Mouse (Mus musculus): ENCODE data around the gene Per1. TPM values are rescaled to one million over a fixed set of nuclear protein-coding genes. Genes with fewer than 3 reads are reported as not detected.
A peak's percentile ranks its signal among the peaks of the same experiment; 100 is the strongest.

Gene Per1
- total and polyA plus RNA-seq, 3 experiments: 8.9 to 55.5 (median 40.6) TPM

DNA sequence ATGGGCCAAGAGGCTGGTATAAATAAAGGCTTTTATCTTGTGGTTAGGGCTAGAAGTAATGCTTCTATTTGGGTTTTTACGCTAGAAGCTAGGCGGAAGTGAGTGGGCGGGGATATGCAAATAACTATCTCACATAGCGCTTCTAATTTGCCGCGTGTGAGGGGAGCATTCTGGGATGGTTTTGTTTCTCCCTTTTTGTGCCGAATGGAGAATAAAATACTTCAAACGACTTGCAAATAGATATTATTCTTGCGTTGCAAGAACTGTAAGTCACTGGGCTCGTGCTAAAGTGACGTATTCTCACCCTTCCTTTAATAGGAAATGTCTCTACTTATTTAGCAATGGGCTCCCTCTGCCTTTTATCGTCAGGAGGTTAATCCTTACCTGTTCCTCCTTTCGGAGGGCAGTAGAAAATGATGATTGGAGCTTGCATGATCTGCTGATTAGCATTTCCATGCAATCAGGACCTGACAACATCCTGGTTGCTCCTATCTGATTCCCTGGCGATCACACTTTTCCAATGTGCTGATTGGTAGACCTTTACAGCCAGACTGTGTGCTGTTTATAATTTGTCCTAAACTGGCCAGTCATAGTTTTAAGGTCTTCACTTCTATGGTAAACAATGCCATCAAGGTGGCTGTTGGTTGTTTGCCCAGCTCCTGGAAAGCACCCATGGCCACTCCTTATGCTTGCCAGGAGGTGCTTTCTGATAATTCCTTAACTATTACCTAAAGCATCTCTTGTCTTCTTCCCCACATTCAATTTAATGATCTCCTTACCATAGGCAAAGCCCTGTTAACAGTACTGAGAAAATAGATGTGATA, 21.7 kb upstream of the Per1 start:
- H3K27me3 ChIP-seq (ENCODE audit: insufficient read depth, low read length): 0 out of 2 replicates have a peak, but pooled peaks cover 3% of the 10 kb centered on the region
- TF ChIP-seq POLR2AphosphoS5 (IDR thresholded peaks at IDR 0.05; ENCODE audit: insufficient replicate concordance, low read depth, low read length) (peak; percentile 100), CTCF (IDR thresholded peaks at IDR 0.05; ENCODE audit: low read depth, low read length) (no peak), TAL1 (conservative IDR thresholded peaks at IDR 0.05; ENCODE audit: low read depth, low read length) (no peak), GATA2 (IDR thresholded peaks at IDR 0.05; ENCODE audit: borderline replicate concordance, low read depth, low read length) (0 out of 2 replicates have a peak, but pooled peaks have one; percentile 58), GATA1 (IDR thresholded peaks at IDR 0.05; ENCODE audit: borderline replicate concordance, low read length) (no peak)
- peak; percentile 82 for DNase-seq (ENCODE audit: low spot score)
- ATAC-seq (ENCODE audit: extremely low read depth, insufficient number of reproducible peaks, low FRiP score, poor library complexity, severe bottlenecking): peak; percentile 79
- no peaks in the 10 kb centered on the region for H3K36me3 ChIP-seq (replicated peaks)
- H3K9me3 ChIP-seq (replicated peaks): no peaks in the 10 kb centered on the region
- H3K4me3 ChIP-seq (ENCODE audit: low read depth, low read length): no peak overlapping the region
- peaks cover 59% of the 10 kb centered on the region for H3K4me1 ChIP-seq (ENCODE audit: insufficient read depth, low read depth, low read length)

DNA sequence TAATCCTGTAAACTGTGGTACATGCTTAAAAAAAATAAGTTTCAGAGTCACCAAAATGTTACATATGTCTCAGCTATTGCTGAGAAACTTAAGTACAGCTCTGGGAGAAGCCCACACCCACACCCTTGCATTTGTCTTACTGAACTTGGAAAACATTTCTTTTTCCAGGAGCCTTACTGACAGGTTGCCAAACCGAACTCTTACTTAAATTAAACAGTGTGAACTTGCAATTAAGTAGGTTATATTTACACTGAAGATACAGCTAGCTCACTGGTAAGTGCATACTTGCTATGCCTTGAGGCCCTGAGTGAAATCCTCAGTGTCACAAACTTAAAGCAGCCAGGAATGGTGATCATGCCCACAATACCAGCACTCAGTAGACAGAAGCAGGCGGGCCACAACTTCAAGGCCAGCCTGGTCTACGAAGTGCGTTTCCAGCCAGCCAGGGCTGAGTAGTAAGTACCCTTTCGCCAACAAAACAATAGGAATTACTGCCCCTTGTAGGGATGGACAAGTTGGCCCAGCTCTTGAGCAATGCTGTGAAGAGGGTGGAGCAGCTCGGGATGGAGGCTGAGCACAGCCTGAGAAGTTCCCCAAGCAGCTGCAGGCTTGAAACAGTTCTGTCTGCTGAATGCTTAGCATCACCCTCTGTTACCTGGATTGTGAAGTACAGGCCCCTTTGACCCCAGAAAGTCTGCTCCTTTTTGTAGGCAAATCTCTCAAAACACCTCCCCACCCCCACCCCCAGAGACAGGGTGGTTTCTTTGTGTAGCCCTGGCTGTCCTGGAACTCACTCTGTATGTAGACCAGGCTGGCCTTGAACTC, 20.9 kb upstream of the Per1 start:
- DNase-seq (ENCODE audit: low spot score) (no peak), ATAC-seq (ENCODE audit: extremely low read depth, insufficient number of reproducible peaks, low FRiP score, poor library complexity, severe bottlenecking) (no peak)
- no peak for TF ChIP-seq CTCF (IDR thresholded peaks at IDR 0.05; ENCODE audit: low read depth, low read length)
- peak; percentile 14; the same call in 1 of the 2 replicates for TF ChIP-seq POLR2AphosphoS5 (IDR thresholded peaks at IDR 0.05; ENCODE audit: insufficient replicate concordance, low read depth, low read length)
- H3K4me1 ChIP-seq (ENCODE audit: insufficient read depth, low read depth, low read length): peaks cover 63% of the 10 kb centered on the region
- H3K9me3 ChIP-seq (replicated peaks): no peaks in the 10 kb centered on the region
- H3K27me3 ChIP-seq (ENCODE audit: insufficient read depth, low read length): 0 out of 2 replicates have a peak, but pooled peaks cover 3% of the 10 kb centered on the region
- no peaks in the 10 kb centered on the region for H3K36me3 ChIP-seq (replicated peaks)
- H3K4me3 ChIP-seq (ENCODE audit: low read depth, low read length): no peak overlapping the region; the same call in 1 of the 2 replicates

DNA sequence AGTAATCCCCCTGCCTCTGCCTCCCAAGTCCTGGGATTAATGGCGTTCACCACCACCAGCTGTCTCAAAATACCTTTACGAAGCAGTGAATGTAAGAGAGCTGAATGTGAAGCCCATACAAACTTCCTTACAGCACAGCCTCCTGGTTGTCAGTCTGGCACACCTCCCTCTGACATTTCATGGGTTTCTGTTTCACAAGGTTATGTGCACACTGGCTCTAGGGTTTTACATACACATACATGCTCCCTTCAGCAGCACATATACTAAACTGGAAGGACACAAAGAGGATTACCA, 20.3 kb upstream of the Per1 start:
- no peak for TF ChIP-seq POLR2AphosphoS5 (IDR thresholded peaks at IDR 0.05; ENCODE audit: insufficient replicate concordance, low read depth, low read length)
- TF ChIP-seq CTCF (IDR thresholded peaks at IDR 0.05; ENCODE audit: low read depth, low read length): no peak
- TF ChIP-seq GATA2 (IDR thresholded peaks at IDR 0.05; ENCODE audit: borderline replicate concordance, low read depth, low read length): no peak
- TF ChIP-seq GATA1 (IDR thresholded peaks at IDR 0.05; ENCODE audit: borderline replicate concordance, low read length): no peak

DNA sequence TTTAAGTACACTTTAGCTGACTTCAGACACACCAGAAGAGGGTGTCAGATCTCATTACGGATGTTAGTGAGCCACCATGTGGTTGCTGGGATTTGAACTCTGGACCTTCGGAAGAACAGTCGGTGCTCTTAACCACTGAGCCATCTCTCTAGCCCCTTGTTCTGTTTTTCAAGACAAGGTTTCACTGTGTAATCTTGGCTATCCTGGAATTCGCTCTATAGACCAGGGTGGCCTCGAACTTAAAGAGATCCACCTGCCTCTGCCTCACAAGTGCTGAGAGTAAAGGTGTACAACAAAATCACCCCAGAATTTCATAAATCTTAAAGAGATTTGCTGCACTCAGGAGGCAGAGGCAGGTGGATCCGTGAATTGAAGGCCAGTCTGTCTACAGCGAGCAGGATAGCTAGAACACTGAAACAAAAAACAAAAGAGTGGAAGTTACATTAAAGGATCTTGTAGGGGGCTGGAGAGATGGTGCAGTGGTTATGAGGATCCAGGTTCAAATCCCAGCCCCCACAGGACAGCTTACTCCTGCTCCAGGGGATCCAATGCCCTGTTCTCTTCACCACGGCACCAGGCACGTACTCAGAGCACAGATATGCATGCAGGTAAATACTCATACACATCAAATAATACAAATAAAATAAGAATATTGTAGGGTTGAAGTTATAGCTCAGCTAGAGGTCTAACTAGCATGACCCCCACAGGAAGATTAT, 19.1 kb upstream of the Per1 start:
- Histone ChIP-seq H3K4me1 (ENCODE audit: insufficient read depth, low read depth, low read length) (peaks cover 58% of the 10 kb centered on the region), H3K36me3 (replicated peaks) (no peaks in the 10 kb centered on the region), H3K4me3 (ENCODE audit: low read depth, low read length) (no peak overlapping the region), H3K27me3 (ENCODE audit: insufficient read depth, low read length) (0 out of 2 replicates have a peak, but pooled peaks cover 3% of the 10 kb centered on the region), H3K9me3 (replicated peaks) (no peaks in the 10 kb centered on the region)
- DNase-seq (ENCODE audit: low spot score): no peak
- ATAC-seq (ENCODE audit: extremely low read depth, insufficient number of reproducible peaks, low FRiP score, poor library complexity, severe bottlenecking): no peak
- no peak for TF ChIP-seq POLR2AphosphoS5 (IDR thresholded peaks at IDR 0.05; ENCODE audit: insufficient replicate concordance, low read depth, low read length)
- no peak for TF ChIP-seq GATA2 (IDR thresholded peaks at IDR 0.05; ENCODE audit: borderline replicate concordance, low read depth, low read length)
- TF ChIP-seq GATA1 (IDR thresholded peaks at IDR 0.05; ENCODE audit: borderline replicate concordance, low read length): no peak
- no peak for TF ChIP-seq TAL1 (conservative IDR thresholded peaks at IDR 0.05; ENCODE audit: low read depth, low read length)
- TF ChIP-seq CTCF (IDR thresholded peaks at IDR 0.05; ENCODE audit: low read depth, low read length): no peak

More for the DNA sequence above, 20.3 kb upstream of the Per1 start:
- Histone ChIP-seq H3K9me3 (replicated peaks) (no peaks in the 10 kb centered on the region), H3K4me3 (ENCODE audit: low read depth, low read length) (no peak overlapping the region), H3K27me3 (ENCODE audit: insufficient read depth, low read length) (0 out of 2 replicates have a peak, but pooled peaks cover 3% of the 10 kb centered on the region), H3K36me3 (replicated peaks) (no peaks in the 10 kb centered on the region), H3K4me1 (ENCODE audit: insufficient read depth, low read depth, low read length) (peaks cover 61% of the 10 kb centered on the region)
- DNase-seq (ENCODE audit: low spot score) (no peak), ATAC-seq (ENCODE audit: extremely low read depth, insufficient number of reproducible peaks, low FRiP score, poor library complexity, severe bottlenecking) (no peak)

DNA sequence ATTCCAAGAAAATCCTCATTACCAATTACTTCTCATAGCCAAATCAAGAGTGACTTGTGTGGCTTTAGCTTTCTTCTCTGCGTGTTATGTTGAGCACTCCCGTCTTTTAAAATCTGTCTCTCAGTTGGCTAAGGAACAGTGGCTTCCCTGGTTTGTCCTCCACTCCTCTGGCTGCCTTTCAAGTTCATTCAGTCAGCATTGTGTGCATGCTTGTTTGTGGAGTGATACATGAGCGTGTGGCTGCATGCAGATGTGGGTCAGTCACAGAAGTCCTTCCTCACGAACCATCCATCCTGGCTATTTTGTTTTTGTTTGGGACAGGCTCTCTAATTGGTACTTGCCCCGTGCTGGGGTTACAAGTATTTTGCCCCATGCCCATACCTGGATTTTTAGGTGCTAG, 18.4 kb upstream of the Per1 start:
- H3K9me3 ChIP-seq (replicated peaks): no peaks in the 10 kb centered on the region
- TF ChIP-seq CTCF (IDR thresholded peaks at IDR 0.05; ENCODE audit: low read depth, low read length): no peak
- H3K4me1 ChIP-seq (ENCODE audit: insufficient read depth, low read depth, low read length): peaks cover 52% of the 10 kb centered on the region
- DNase-seq (ENCODE audit: low spot score) (no peak), ATAC-seq (ENCODE audit: extremely low read depth, insufficient number of reproducible peaks, low FRiP score, poor library complexity, severe bottlenecking) (no peak)
- H3K4me3 ChIP-seq (ENCODE audit: low read depth, low read length): no peak overlapping the region
- H3K36me3 ChIP-seq (replicated peaks): no peaks in the 10 kb centered on the region
- H3K27me3 ChIP-seq (ENCODE audit: insufficient read depth, low read length): peaks cover 8% of the 10 kb centered on the region

DNA sequence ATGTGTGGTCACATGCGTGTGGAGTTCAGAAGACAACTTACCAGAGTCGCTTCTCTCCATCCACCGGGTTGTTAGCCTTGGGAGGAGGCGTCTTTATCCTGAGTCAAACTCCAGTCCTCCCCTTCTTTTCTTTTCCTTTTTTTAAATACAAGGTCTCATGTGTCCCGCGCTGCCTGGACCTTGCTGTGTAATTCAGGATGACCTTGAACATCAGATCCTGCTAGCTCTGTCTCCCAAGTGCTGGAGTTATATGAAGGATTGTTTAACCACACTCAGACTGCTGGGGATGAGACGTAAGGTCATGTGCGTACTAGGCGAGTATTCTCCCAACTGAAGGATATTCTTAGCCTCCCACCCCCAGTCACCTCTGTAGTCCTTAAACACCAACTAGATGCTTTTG, 17.7 kb upstream of the Per1 start:
- Histone ChIP-seq H3K4me1 (ENCODE audit: insufficient read depth, low read depth, low read length) (peaks cover 44% of the 10 kb centered on the region), H3K27me3 (ENCODE audit: insufficient read depth, low read length) (peaks cover 11% of the 10 kb centered on the region), H3K9me3 (replicated peaks) (no peaks in the 10 kb centered on the region), H3K36me3 (replicated peaks) (no peaks in the 10 kb centered on the region), H3K4me3 (ENCODE audit: low read depth, low read length) (no peak overlapping the region)
- ATAC-seq (ENCODE audit: extremely low read depth, insufficient number of reproducible peaks, low FRiP score, poor library complexity, severe bottlenecking) (no peak), DNase-seq (ENCODE audit: low spot score) (no peak)
- TF ChIP-seq TAL1 (conservative IDR thresholded peaks at IDR 0.05; ENCODE audit: low read depth, low read length) (no peak), GATA2 (IDR thresholded peaks at IDR 0.05; ENCODE audit: borderline replicate concordance, low read depth, low read length) (no peak), POLR2AphosphoS5 (IDR thresholded peaks at IDR 0.05; ENCODE audit: insufficient replicate concordance, low read depth, low read length) (no peak), CTCF (IDR thresholded peaks at IDR 0.05; ENCODE audit: low read depth, low read length) (no peak), GATA1 (IDR thresholded peaks at IDR 0.05; ENCODE audit: borderline replicate concordance, low read length) (no peak)
